Mouse (Mus musculus): ENCODE results near the gene Gm13283.
"Not testable (repeated sequence)": the region's sequence is repeated elsewhere in the genome, so short reads cannot be mapped to it uniquely, and the experiment has no call there.

The Gm13283 gene

DNA sequence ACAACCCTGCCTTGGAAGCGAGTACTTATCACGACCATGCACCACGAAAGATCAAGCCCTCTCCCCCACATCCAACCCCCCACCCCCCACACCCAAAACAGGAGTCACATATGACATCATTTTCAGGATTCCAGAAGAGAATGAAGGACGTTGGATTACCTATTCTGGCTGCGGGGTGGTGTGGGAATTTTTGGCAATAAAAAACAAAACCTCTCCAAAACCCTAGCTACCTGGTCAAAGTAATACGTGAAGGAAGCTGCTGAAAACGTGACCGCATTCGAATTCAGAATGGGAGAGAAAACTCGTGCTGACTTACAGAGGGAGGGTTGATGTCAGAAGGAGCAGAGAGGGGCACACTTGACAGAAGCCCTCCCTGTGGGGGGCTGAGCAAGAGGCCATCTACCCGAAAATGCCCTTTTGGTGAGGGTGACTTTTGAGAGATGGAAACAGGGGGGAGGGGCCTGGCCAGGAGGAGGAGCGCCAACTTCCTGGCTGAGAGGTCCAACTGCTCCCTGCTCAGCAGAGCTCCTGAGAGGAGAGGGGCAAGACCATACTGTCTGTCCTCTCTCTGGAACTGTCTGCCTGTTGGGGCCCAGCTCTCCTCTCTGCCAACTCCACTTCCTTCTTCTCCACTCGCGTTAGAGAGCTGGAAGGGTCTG is at the start of gene Gm13283:
Gene Gm13283 (plus strand): TSS at position 510 of the 659 bp plus-strand sequence.
- peak in 1 of 2 experiments; percentile 69 for DNase-seq

DNA sequence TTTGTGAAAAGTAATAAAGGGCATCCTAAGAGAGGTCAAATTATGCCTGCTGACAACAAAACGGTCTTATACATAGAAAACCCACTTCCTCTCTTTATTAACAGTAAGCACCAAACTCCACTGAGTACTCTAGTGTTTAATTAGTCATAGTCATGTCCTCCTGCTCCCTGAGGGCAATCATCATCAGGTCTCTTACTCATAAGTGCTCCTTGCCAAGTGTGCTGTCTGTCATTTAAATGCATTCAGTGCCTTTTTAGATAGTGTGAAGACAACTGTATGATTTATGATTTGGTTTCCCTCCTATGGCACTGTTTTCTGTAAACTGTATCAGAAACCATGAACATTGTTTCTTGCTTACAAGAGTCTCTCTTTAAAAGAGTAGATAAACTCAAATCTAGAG is 45.6 kb upstream of the Gm13283 start:
- DNase-seq, result no peak

DNA sequence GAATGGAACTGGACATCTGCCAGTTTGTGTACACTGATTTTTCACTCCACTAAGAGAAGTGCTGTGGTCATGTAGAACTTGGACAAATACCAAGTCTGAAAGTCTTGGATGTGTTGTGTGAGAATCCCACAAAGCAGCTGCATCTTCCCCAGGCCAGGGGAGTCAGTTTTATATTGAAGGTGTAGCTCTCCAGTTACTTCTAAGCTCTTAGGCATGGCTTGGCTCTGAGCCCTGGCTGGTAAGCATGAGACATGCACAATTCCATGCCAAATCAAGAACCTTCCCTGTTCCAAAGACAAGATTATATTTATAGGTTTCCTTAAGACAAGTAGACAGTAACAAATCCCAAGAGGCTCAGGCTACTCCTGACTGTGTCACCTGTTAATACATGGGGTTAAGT is 44.9 kb upstream of the Gm13283 start:
- DNase-seq, result peak in 1 of 2 experiments; percentile 46

DNA sequence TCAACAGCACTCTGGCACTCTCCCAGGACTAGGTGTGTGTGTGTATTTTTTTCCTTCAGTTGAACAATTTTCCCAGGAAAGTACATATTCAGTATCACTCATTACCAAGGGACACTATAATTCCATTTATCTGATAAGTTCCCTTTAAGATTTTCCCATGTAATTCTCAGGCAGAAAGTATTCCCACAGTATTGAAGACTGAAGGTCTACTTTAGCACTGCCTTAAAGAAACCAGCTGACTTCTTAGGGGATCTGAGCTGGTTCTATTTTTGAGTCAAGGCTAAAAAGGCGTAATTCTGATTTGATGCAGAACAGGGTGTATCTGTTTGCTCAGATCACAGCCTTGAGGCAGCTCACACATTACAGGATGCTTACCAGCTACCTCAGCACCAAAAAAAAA is 41.2 kb upstream of the Gm13283 start:
- peak; percentile 16 to 31 for DNase-seq

DNA sequence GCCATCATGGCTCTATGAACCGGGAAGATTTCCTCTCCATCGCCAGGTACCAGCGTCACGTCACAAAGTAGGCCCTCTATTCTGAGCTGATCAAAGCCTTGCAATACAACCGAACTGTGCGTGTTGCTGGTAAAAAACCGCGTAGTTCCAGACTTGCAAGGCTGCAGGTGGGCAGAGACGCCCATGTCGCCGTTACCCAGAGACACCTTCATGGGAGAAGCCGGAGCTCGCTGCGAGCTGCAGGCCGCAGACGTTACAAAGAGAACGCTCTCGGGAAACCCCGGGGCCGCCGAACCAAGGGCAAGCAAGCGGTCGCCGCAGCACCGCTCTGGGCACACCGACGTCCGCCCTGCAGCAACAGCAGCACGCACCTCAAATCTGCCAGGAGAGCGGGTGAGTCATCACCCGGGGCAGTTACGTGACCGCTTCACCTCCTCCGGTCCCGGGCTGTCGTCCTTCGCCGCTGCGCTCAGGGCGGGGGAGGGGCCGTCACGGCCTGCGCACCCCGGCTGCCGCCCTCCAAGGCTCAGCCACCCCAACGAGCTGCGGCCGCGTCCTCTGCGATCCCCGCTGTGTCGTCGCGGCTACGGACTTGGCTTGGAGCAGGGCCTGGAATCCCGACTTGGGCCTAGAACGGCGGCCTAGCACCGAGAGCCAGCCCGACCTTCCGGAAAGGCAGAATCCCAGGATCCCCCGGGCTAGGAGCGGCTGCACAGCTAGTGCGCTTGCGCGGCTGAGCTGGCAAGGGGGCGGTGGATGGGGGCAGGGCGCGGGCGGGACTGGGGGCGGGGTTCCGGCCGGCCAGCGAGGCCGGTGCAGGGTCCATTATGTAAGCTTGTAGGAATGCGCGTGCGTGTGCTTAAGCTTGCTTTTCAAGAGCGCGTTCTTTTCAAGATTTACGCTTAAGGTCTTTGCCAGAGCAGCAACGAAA is 37.9 kb upstream of the Gm13283 start, which contains the start of the genes Gm26566 and Klhl9:
Gene Gm26566 (plus strand): TSS at position 15 of the 931 bp plus-strand sequence.
Gene Klhl9 (minus strand): TSS at position 675 of the 931 bp plus-strand sequence.
- peak; percentile 93 to 94 for DNase-seq

DNA sequence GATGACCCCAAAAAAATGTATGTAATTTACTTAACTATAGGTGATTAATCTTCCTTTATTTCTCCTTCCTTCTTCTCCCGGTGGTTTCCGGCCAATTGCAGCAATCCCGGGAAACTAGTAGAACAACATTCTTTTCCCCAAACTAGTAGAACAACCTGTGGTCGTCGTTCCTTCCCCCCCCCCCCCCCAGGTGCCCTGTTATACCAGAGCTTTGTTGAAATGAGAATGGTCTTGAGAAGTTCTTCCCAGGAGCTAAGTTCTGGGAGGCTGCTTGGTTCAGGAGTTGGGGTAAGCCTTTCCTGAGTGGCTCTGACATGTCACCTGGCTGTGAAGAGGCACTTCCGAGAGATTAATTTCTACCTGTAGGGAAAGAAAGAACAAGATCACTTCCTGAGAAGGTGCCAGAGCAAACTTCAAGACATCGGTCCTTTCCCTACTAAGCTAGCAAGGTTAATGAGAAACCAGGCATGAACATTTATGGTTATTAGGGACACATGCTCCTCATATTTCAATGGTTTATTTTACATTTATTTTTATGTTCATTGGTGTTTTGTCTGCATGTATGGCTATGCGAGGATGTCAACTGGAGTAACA is 36.3 kb upstream of the Gm13283 start:
- DNase-seq, result peak in 1 of 2 experiments; percentile 16

DNA sequence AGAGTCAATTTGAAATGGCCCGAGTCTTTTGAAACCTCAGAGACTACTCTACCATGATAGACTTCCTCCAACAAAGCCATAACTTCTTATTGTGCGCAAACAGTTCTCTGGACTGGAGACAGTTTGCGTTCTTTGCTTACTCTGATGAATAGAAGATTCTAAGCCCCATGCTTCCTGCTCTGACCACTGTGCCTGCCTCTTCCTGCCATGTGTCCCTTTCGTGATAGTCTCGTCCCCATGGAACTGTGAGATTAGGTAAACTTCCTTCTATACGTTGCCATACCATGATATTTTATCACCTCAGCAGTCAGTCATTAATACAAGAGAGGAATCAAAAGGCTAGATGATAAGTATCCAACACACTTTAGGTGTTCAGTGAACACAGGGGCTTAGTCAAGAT is 33.2 kb upstream of the Gm13283 start:
- no peak for DNase-seq

DNA sequence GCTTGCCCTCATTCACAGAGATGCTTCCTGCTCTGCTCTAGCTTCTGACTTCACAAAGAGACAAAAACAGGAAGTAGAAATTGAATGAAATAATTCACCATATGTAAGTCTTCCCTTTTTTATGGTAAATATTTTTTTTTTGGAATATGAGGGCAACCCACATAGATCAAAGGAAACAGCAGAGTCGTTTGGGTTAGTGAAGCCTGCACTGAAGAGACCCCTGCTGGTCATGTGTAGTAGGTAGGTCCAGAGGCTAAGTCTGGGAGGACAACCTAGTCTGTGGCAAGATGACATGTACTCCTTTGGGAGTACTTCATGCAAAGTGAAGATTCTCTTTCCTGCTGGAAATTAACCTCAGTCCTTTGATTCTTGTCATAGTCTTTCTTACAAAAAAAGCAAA is 32.6 kb upstream of the Gm13283 start:
- DNase-seq, result peak; percentile 52 to 77

DNA sequence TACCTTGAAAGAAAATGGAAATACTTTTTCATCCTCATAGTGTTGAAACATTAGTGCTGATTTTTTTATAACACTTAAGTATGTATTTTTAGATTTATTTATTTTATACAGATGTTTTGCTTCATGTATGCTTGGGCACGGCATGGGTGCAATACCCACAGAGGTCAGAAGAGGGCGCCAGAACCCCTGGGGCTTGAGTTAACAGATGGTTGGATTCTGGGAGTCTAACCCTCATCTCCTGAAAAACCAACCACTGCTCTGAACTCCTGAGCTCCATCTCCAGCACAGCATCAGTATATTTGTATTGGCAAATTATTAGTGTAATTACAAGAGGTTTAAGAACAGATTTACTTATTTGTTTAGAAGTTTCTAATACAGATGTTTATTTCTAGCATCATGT is 21.4 kb upstream of the Gm13283 start:
- DNase-seq, result peak; percentile 64 to 89

DNA sequence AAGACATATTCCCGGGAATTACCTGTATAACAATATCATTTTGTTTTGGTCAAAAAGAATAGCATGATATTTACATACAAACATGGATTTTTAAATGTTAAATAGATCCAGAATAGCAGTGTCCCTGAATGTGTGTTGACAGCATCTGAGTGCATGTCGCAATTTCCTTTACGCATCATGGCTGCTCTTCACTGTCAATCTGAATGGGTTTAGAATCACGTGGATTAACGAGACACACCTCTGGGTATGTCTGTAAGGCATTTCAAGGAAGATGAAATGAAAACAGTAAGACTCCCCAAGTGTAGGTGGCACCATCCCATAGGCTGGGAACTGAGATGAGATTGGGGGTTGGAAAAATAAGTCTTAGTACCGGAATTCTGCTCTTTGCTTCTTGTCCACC is 20.9 kb upstream of the Gm13283 start:
- DNase-seq, result no peak

DNA sequence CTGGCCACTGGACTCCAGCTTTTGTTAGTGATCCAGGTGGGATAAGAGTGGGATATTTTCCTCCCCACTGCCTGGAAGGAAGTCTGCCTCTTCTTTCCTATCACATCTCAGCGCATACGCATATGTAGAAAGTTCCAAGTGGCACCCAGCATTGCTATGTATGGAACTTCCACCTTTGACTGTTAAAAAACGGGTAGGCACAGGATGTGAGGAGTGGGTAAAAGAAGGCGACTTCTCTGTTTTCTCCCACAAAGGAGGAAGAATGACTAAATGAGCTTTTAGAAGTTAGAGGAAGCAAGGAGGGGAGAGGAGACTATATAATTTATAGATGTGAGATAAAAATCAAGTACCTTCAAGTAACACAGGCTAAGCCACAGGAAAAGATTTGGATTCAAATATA is 18.5 kb upstream of the Gm13283 start:
- DNase-seq, result no peak

DNA sequence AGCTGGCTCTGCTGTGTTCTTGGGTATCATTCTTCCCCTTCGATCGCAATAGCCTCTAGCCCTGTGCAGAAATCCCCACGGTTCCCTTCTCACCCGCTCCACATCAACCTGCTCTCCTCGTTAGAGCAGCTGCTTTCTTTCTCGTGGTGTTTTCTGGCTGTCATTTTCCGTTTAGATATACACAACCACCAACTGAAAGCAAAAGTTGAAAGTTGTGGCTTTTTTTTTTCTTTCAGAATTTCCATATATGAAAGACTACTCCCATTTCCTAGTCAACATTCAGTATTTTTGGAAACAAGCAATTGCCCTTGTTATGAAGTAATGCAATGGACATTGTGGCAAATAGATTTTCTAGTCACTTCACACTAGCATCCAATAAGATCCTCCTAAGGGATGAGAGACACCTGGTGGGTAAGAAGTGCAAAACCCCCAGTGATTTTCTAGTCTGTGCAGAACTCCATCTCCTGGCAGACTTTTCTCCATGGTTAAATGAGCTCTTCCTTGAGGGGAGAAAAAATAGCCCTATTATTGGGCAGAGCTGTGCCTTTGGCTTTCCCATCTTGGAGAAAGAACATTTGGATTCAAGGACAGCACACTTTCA is 17.0 kb upstream of the Gm13283 start:
- no peak for DNase-seq

DNA sequence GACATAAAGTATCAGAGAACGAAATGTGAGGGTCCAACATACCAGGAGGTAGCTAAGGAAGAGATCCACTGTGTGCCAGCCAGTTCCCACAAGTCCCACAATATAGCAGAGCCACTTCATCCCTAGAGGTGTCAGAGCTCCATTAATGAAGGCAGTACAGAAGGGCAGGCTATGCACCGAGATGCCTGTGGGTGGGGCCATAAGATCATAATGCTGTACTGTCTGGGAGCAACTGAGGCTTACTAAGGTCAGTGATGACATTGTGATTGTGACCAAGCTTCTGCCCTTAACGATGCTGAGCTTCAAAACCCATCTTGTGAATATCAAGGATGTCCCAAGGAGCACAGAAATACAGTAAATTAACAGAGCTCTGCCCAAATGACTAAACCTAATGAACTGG is 15.7 kb upstream of the Gm13283 start:
- DNase-seq, result no peak

DNA sequence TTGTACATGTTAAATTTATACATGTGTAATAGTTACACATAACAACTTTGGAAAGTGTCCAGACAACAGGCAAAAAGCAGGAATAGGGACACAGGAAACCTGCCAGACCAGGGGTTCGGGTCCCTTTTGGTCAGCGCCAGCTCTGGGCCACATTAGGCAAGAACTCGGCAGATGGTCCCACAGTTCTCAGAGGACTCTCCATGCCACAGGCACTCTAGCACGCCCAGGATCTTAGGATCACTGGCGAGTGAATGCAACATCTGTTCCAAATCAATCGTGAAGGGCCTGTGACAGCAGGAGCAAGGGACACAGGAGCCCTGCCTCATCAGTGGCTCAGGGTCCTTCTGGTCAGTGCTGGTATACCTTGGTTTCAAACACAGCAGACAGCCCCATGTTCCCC is 10.0 kb upstream of the Gm13283 start:
- DNase-seq, result no peak

DNA sequence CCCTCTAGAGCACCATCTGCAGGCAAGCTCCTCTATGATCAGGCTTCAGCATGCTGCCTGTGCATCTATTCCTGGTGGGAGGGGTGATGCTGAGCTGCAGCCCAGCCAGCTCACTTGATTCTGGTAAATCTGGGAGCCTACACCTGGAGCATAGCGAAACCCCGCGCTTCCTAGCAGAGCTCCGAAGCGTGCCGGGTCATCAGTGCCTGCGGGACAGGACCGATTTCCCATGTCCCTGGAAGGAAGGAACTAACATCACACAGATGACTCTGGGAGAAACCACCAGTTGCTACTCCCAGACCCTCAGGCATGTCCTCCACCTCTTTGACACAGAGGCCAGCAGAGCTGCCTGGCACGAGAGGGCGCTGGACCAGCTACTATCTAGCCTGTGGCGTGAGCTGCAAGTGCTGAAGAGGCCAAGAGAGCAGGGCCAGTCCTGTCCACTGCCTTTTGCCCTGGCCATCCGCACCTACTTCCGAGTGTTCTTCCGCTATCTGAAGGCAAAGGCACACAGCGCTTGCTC is 5.0 kb upstream of the Gm13283 start, which contains the start of gene Gm13271:
Gene Gm13271 (plus strand): TSS at position 51 of the 523 bp plus-strand sequence.
- DNase-seq, result peak; percentile 23 to 34

DNA sequence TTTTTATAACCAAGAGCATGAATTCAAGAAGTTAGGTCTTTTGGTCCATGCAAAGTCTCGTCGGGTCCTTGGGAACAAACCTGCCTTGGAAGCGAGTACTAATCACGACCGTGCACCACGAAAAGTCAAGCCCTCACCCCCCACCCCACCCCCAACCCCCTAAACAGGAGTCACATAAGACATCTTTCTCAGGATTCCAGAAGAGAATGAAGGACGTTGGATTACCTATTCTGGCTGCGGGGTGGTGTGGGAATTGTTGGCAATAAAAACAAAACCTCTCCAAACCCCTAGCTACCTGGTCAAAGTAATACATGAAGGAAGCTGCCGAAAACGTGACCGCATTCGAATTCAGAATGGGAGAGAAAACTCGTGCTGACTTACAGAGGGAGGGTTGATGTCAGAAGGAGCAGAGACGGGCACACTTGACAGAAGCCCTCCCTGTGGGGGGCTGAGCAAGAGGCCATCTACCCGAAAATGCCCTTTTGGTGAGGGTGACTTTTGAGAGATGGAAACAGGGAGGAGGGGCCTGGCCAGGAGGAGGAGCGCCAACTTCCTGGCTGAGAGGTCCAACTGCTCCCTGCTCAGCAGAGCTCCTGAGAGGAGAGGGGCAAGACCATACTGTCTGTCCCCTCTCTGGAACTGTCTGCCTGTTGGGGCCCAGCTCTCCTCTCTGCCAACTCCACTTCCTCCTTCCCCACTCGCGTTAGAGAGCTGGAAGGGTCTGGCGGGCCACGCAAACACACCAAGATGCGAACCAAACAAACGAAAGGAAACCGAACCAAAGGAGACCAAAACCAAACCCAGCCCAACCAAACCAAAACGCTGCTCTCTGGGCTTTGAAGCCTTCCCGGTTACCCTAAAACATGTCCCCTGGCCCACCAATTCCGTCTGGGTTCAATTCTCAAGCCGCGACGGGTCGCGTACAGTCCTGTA is 3.1 kb upstream of the Gm13283 start:
- DNase-seq, result peak in 1 of 2 experiments; percentile 24

DNA sequence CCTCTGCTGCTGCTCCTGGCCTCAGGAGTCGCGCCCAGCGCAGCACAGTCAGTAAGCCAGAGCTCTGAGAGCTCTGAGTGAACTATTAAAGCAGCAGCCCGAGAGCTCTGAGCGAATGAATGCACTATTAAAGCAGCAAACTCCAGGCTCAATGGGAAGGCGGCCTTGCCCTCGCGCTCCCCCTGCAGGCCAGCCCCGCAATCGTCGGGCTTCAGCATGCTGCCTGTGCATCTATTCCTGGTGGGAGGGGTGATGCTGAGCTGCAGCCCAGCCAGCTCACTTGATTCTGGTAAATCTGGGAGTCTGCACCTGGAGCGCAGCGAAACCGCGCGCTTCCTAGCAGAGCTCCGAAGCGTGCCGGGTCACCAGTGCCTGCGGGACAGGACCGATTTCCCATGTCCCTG is 2.3 kb upstream of the Gm13283 start:
- peak; percentile 87 to 89 for DNase-seq

DNA sequence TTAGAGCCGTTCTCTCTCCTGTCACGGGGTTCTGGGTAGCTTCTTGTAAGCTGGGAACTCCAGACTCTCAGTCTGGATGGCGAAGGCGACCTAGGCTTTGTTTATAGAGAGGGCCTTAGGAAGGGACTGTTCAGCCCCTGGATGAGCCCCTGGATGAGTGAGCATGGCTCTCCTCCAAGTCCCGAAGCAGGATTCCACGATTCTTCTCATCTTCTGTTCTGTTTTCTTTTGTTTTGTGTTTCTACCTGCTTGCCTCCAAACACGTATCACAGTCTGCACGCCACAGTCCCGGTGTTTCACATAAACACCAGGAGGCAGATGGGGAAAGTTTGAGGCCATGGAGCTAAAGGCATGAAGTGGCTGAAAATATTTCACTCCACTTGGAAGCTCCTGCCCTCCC is 1.2 kb upstream of the Gm13283 start:
- DNase-seq, result not testable (repeated sequence)

DNA sequence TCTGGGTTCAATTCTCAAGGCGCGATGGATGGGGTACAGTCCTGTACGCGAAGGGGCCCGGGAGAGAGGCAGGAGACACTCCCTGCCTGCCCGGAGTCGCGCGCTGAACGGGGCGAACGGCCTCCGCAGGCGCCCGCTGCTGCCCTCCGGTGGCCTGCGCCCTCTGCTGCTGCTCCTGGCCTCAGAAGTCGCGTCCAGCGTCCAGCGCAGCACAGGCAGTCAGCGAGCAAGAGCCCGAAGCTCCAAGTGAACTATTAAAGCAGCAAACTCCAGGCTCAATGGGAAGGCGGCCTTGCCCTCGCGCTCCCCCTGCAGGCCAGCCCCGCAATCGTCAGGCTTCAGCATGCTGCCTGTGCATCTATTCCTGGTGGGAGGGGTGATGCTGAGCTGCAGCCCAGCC is 512 bp downstream of the Gm13283 start:
- DNase-seq, result peak; percentile 86 to 87

DNA sequence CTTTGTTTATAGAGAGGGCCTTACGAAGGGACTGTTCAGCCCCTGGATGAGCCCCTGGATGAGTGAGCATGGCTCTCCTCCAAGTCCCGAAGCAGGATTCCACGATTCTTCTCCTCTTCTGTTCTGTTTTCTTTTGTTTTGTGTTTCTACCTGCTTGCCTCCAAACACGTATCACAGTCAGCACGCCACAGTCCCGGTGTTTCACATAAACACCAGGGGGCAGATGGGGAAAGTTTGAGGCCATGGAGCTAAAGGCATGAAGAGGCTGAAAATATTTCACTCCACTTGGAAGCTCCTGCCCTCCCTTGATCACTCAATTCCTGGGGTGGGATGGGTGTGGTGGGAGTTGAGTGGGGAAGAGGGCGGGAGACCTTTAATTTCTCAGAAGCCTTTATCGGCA is 1.9 kb downstream of the Gm13283 start:
- DNase-seq, result peak; percentile 25 to 46

DNA sequence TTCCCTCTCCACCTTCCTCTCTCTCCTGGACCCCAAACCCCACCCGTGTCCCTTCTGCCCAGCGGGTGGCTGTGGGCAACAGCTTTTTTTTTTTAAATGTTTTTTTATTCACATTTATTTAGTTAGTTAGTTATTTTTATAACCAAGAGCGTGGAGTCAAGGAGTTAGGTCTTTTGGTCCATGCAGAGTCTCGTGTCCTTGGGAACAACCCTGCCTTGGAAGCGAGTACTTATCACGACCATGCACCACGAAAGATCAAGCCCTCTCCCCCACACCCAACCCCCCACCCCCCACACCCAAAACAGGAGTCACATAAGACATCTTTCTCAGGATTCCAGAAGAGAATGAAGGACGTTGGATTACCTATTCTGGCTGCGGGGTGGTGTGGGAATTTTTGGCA is 2.4 kb downstream of the Gm13283 start:
- DNase-seq, result not testable (repeated sequence)
